Mouse (Mus musculus) small intestine, adult 2 months (tissue): ENCODE measurements at regions not wholly inside any gene's neighbourhood (a gene's known extent, or its start where the extent isn't known, plus 50 kb on each side); places are given as distances from the start of the nearest gene placed in this dataset.

Experiments used
- CTCF ChIP-seq: fragments of 200-500 bp; IDR thresholded peaks from 2 replicates; pipeline ENCODE4 v1.5.1; 2012; ENCODE audit warnings: low read depth, mild to moderate bottlenecking, control low read depth, inconsistent platforms, low read length, moderate library complexity, mixed read lengths; ENCODE audit not compliant: insufficient replicate concordance, insufficient read length; ENCODE audit errors: extremely low read depth
- POLR2A ChIP-seq: fragments of 200-500 bp; IDR thresholded peaks from 2 replicates; pipeline ENCODE4 v1.6.1; 2012; ENCODE audit warnings: low read depth, mild to moderate bottlenecking, control low read depth, inconsistent platforms, low read length, moderate library complexity

GRCm38 (mm10) chr13:110584765-110585164 is 189.9 kb downstream of the Plk2 start:
- TF ChIP-seq CTCF (no peak), POLR2A (no peak)
